Comparison of ENCODE assay signal across 12 mouse cellular contexts in the genomic region with DNA sequence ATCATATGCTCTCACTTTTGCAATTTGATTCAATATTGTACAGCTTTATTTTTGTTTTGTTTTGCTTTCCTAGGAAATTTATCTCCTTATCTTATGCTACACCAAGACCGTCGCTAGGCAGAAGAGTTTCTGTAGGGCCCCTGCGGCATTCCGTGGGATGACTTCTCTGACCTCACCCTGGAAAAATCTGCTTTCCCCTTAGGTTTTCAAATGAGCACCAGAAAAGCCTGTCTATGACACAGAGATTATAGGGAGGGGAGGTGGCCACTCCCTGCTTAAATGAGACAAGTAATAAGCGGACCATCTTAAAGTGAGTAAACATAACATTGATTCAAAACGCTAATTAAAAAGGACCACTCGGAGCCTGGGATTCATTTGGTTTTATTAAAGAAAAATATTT. TPM values are rescaled to one million over a fixed set of nuclear protein-coding genes. Genes with fewer than 3 reads are reported as not detected.
DNase-seq lines count a peak whose midpoint lies in the region; ATAC-seq and TF ChIP-seq lines count a peak whose summit lies in the region.
"Had no signal": no experiment of that assay in that cellular context is flagged by ENCODE, and none has a peak within 500 bp of the region (broad histone marks: within the 10 kb centered on the region; RNA-seq: fewer than 3 reads in every experiment).

No protein-coding gene starts in this region.

- no peak for ATAC-seq in liver, embryonic 11.5 days (replicated peaks; ENCODE audit: low FRiP score)
- ATAC-seq in intestine, postnatal 0 days = no peak
- ATAC-seq in stomach, embryonic 15.5 days (ENCODE audit: insufficient read depth, low FRiP score, low read depth) = no peak
- ATAC-seq in hindbrain, embryonic 12.5 days (ENCODE audit: low FRiP score) = no peak

- no peaks in the 10 kb centered on the region for H3K9me3 ChIP-seq in liver, embryonic 11.5 days (ENCODE audit: control insufficient read depth, low read length)
- no peaks in the 10 kb centered on the region for H3K9me3 ChIP-seq in intestine, postnatal 0 days (ENCODE audit: control insufficient read depth)
- no peaks in the 10 kb centered on the region for H3K9me3 ChIP-seq in stomach, embryonic 15.5 days
- H3K9me3 ChIP-seq in midbrain, embryonic 10.5 days (replicated peaks) = no peaks in the 10 kb centered on the region
- no peaks in the 10 kb centered on the region for H3K9me3 ChIP-seq in hindbrain, embryonic 12.5 days (replicated peaks)

- no peak for DNase-seq in liver, adult 2 months (ENCODE audit: extremely low read depth, low read depth, low spot score)
- no peak for DNase-seq in liver, embryonic 11.5 days (ENCODE audit: low spot score)
- no peak for DNase-seq in midbrain, embryonic 10.5 days (ENCODE audit: low spot score)
- DNase-seq: gastrocnemius, postnatal 36 days; left cerebral cortex, postnatal 4 days; right cerebral cortex, postnatal 14 days; thymus, postnatal 25 days had no signal

- no peak overlapping the region for H3K4me2 ChIP-seq in liver, embryonic 11.5 days
- peak overlapping the region; percentile 35 for H3K4me2 ChIP-seq in intestine, postnatal 0 days (replicated peaks; ENCODE audit: low read depth)
- H3K4me2 ChIP-seq in stomach, embryonic 15.5 days = peak overlapping the region; percentile 26
- H3K4me2 ChIP-seq in hindbrain, embryonic 12.5 days (replicated peaks) = no peak overlapping the region

- H3K79me2 ChIP-seq in liver, adult 2 months (ENCODE audit: control insufficient read depth, insufficient read depth, low read length) = no peaks in the 10 kb centered on the region

- no peak for TF ChIP-seq POLR2A in liver, adult 2 months (IDR thresholded peaks at IDR 0.05; ENCODE audit: extremely low read depth, insufficient read depth, low read length)
- no peak for TF ChIP-seq POLR2A in bone marrow macrophage, adult 2 months (IDR thresholded peaks at IDR 0.05; ENCODE audit: borderline replicate concordance, low read depth, low read length)

- no peak overlapping the region for H3K27ac ChIP-seq in liver, adult 2 months (replicated peaks; ENCODE audit: insufficient read depth, low read depth, low read length)
- H3K27ac ChIP-seq in liver, embryonic 11.5 days (ENCODE audit: low read depth, low read length) = no peak overlapping the region
- H3K27ac ChIP-seq in bone marrow macrophage, adult 2 months (ENCODE audit: insufficient read depth, low read depth, low read length) = peak overlapping the region; percentile 70
- no peak overlapping the region for H3K27ac ChIP-seq in intestine, postnatal 0 days (ENCODE audit: low read depth, low read length)
- H3K27ac ChIP-seq in stomach, embryonic 15.5 days = peak overlapping the region; percentile 71; the same call in 1 of the 2 replicates
- H3K27ac ChIP-seq in midbrain, embryonic 10.5 days (replicated peaks) = no peak overlapping the region
- no peak overlapping the region for H3K27ac ChIP-seq in hindbrain, embryonic 12.5 days

- H3K4me1 ChIP-seq in liver, adult 2 months (ENCODE audit: control insufficient read depth, insufficient read depth, low read length) = no peaks in the 10 kb centered on the region
- no peaks in the 10 kb centered on the region for H3K4me1 ChIP-seq in liver, embryonic 11.5 days (replicated peaks; ENCODE audit: control insufficient read depth, insufficient read depth, low read length)
- H3K4me1 ChIP-seq in bone marrow macrophage, adult 2 months (ENCODE audit: control insufficient read depth, insufficient read depth, low read length) = peaks cover 20% of the 10 kb centered on the region
- no peaks in the 10 kb centered on the region for H3K4me1 ChIP-seq in intestine, postnatal 0 days (replicated peaks; ENCODE audit: control insufficient read depth, insufficient read depth, low read length)
- no peaks in the 10 kb centered on the region for H3K4me1 ChIP-seq in stomach, embryonic 15.5 days
- no peaks in the 10 kb centered on the region for H3K4me1 ChIP-seq in midbrain, embryonic 10.5 days
- no peaks in the 10 kb centered on the region for H3K4me1 ChIP-seq in hindbrain, embryonic 12.5 days

- TF ChIP-seq CTCF in liver, adult 2 months (IDR thresholded peaks at IDR 0.05; ENCODE audit: low read depth, low read length) = no peak
- no peak for TF ChIP-seq CTCF in bone marrow macrophage, adult 2 months (IDR thresholded peaks at IDR 0.05; ENCODE audit: low read depth, low read length)
- TF ChIP-seq CTCF in intestine, postnatal 0 days (IDR thresholded peaks at IDR 0.05; ENCODE audit: low read depth) = no peak

- WGBS in liver, adult 2 months = 69% methylated on average over 7 of the region's 7 CpGs
- 65% methylated on average over 7 of the region's 7 CpGs for WGBS in liver, embryonic 11.5 days
- WGBS in intestine, postnatal 0 days = 29% methylated on average over 7 of the region's 7 CpGs
- 43% methylated on average over 7 of the region's 7 CpGs for WGBS in stomach, embryonic 15.5 days
- WGBS in midbrain, embryonic 10.5 days = 84% methylated on average over 7 of the region's 7 CpGs
- WGBS in hindbrain, embryonic 12.5 days = 88% methylated on average over 7 of the region's 7 CpGs

- H3K36me3 ChIP-seq in liver, adult 2 months (ENCODE audit: control insufficient read depth, insufficient read depth, low read length) = no peaks in the 10 kb centered on the region
- H3K36me3 ChIP-seq in liver, embryonic 11.5 days (ENCODE audit: control insufficient read depth, insufficient read depth, low read length) = no peaks in the 10 kb centered on the region
- no peaks in the 10 kb centered on the region for H3K36me3 ChIP-seq in intestine, postnatal 0 days (ENCODE audit: control insufficient read depth, insufficient read depth)
- H3K36me3 ChIP-seq in stomach, embryonic 15.5 days = no peaks in the 10 kb centered on the region
- H3K36me3 ChIP-seq in midbrain, embryonic 10.5 days = no peaks in the 10 kb centered on the region
- H3K36me3 ChIP-seq in hindbrain, embryonic 12.5 days = no peaks in the 10 kb centered on the region

- peak overlapping the region; percentile 7; the same call in 1 of the 2 replicates for H3K4me3 ChIP-seq in liver, adult 2 months (ENCODE audit: insufficient read depth, low read depth, low read length)
- no peak overlapping the region for H3K4me3 ChIP-seq in liver, embryonic 11.5 days (ENCODE audit: low read depth, low read length)
- H3K4me3 ChIP-seq in bone marrow macrophage, adult 2 months (ENCODE audit: insufficient read depth, low read length) = peak overlapping the region; percentile 72
- H3K4me3 ChIP-seq in intestine, postnatal 0 days (ENCODE audit: low read depth, low read length) = peak overlapping the region; percentile 23
- peak overlapping the region; percentile 30 for H3K4me3 ChIP-seq in stomach, embryonic 15.5 days (replicated peaks)
- H3K4me3 ChIP-seq in midbrain, embryonic 10.5 days = no peak overlapping the region
- H3K4me3 ChIP-seq in hindbrain, embryonic 12.5 days = no peak overlapping the region
- H3K4me3 ChIP-seq: erythroblast, embryonic 14.5 days had no signal

- H3K27me3 ChIP-seq in liver, adult 2 months (ENCODE audit: control insufficient read depth, insufficient read depth, low read length) = no peaks in the 10 kb centered on the region
- H3K27me3 ChIP-seq in liver, embryonic 11.5 days (replicated peaks; ENCODE audit: control insufficient read depth, insufficient read depth, low read length) = no peaks in the 10 kb centered on the region
- no peaks in the 10 kb centered on the region for H3K27me3 ChIP-seq in intestine, postnatal 0 days (replicated peaks; ENCODE audit: control insufficient read depth, insufficient read depth, low read length)
- H3K27me3 ChIP-seq in stomach, embryonic 15.5 days (replicated peaks) = no peaks in the 10 kb centered on the region
- H3K27me3 ChIP-seq in midbrain, embryonic 10.5 days (ENCODE audit: low read depth, poor library complexity, severe bottlenecking) = no peaks in the 10 kb centered on the region
- no peaks in the 10 kb centered on the region for H3K27me3 ChIP-seq in hindbrain, embryonic 12.5 days

- H3K9ac ChIP-seq in liver, adult 2 months (ENCODE audit: low read depth, low read length) = no peak overlapping the region
- H3K9ac ChIP-seq in liver, embryonic 11.5 days (ENCODE audit: low read depth, low read length) = no peak overlapping the region
- H3K9ac ChIP-seq in intestine, postnatal 0 days (ENCODE audit: low read depth, low read length) = no peak overlapping the region
- H3K9ac ChIP-seq in stomach, embryonic 15.5 days = no peak overlapping the region
- H3K9ac ChIP-seq in hindbrain, embryonic 12.5 days = no peak overlapping the region

RNA-seq across cellular contexts. Expression of gene Anxa1, which starts 1.0 kb away (rescaled TPM):
- total RNA-seq in liver, adult 2 months (2014; rRNA removed) = 3.6 and 4.1 TPM in 2 replicates
- polyA plus RNA-seq in liver, adult 2 months (2012; rRNA removed) = 0.65 and 1.0 TPM in 2 replicates
- 16.8 and 18.7 TPM in 2 replicates for polyA plus RNA-seq in liver, embryonic 11.5 days (2014; fragmentation: Nextera tagmentation; extraction: Ambion mirVana)
- 527 and 594 TPM in 2 replicates for polyA plus RNA-seq in bone marrow macrophage, adult 2 months (2012; ENCODE audit: insufficient read depth, insufficient read length, missing spikeins)
- 46.5 and 48.9 TPM in 2 replicates for polyA plus RNA-seq in intestine, postnatal 0 days (2015; fragmentation: Nextera tagmentation; extraction: Ambion mirVana)
- polyA plus RNA-seq in stomach, embryonic 15.5 days (2015; fragmentation: Nextera tagmentation; extraction: Ambion mirVana) = 398 and 654 TPM in 2 replicates
- 1.6 and 3.1 TPM in 2 replicates for polyA plus RNA-seq in midbrain, embryonic 10.5 days (2016; fragmentation: Nextera tagmentation; extraction: Ambion mirVana)
- polyA plus RNA-seq in hindbrain, embryonic 12.5 days (2016; fragmentation: Nextera tagmentation; extraction: Ambion mirVana) = 9.9 and 13.8 TPM in 2 replicates
- polyA plus RNA-seq: erythroblast, embryonic 14.5 days had no signal

Comparison
In these comparisons a context has a peak if more than half of its experiments do, and no peak if none do; other contexts are left out.
1. H3K4me3 ChIP-seq: peak in liver, adult 2 months (single experiment), bone marrow macrophage, adult 2 months (single experiment), intestine, postnatal 0 days (single experiment) and stomach, embryonic 15.5 days (single experiment); none in liver, embryonic 11.5 days (single experiment), midbrain, embryonic 10.5 days (single experiment) and hindbrain, embryonic 12.5 days (single experiment).
2. H3K27ac ChIP-seq: peak in bone marrow macrophage, adult 2 months (single experiment) and stomach, embryonic 15.5 days (single experiment); none in liver, adult 2 months (single experiment), liver, embryonic 11.5 days (single experiment), intestine, postnatal 0 days (single experiment), midbrain, embryonic 10.5 days (single experiment) and hindbrain, embryonic 12.5 days (single experiment).
3. H3K4me2 ChIP-seq: peak in intestine, postnatal 0 days (single experiment) and stomach, embryonic 15.5 days (single experiment); none in liver, embryonic 11.5 days (single experiment) and hindbrain, embryonic 12.5 days (single experiment).